Comparison of ENCODE assay signal across 21 mouse cellular contexts in genomic region chr19:59354906-59355305, GRCm38 (mm10). TPM values are rescaled to one million over a fixed set of nuclear protein-coding genes. Genes with fewer than 3 reads are reported as not detected.
DNase-seq lines count a peak whose midpoint lies in the region; ATAC-seq and TF ChIP-seq lines count a peak whose summit lies in the region.
"Had no signal": no experiment of that assay in that cellular context is flagged by ENCODE, and none has a peak within 500 bp of the region (broad histone marks: within the 10 kb centered on the region; RNA-seq: fewer than 3 reads in every experiment).

No protein-coding gene starts in this region.

- no peak overlapping the region for H3K9ac ChIP-seq in liver, embryonic 11.5 days (ENCODE audit: low read depth, low read length)
- H3K9ac ChIP-seq in liver, embryonic 12.5 days: 0 out of 2 replicates have a peak overlapping the region, but pooled peaks have one; percentile 9
- no peak overlapping the region; the same call in 1 of the 2 replicates for H3K9ac ChIP-seq in liver, embryonic 14.5 days (replicated peaks)
- H3K9ac ChIP-seq: embryonic facial prominence, embryonic 15.5 days; forebrain, embryonic 15.5 days; heart, embryonic 13.5 days; hindbrain, embryonic 12.5 days had no signal

- H3K27me3 ChIP-seq in liver, embryonic 11.5 days (replicated peaks; ENCODE audit: control insufficient read depth, insufficient read depth, low read length): no peaks in the 10 kb centered on the region
- H3K27me3 ChIP-seq in liver, embryonic 12.5 days (replicated peaks): peaks cover 16% of the 10 kb centered on the region
- H3K27me3 ChIP-seq in liver, embryonic 14.5 days (ENCODE audit: control insufficient read depth, insufficient read depth, low read length): peaks cover 2% of the 10 kb centered on the region
- H3K27me3 ChIP-seq: embryonic facial prominence, embryonic 15.5 days; forebrain, embryonic 15.5 days; hindbrain, embryonic 12.5 days had no signal

- H3K4me3 ChIP-seq in liver, embryonic 11.5 days (ENCODE audit: low read depth, low read length): no peak overlapping the region
- H3K4me3 ChIP-seq in liver, embryonic 12.5 days: no peak overlapping the region
- no peak overlapping the region for H3K4me3 ChIP-seq in liver, embryonic 14.5 days (ENCODE audit: insufficient read depth in 1 of 2, low read depth in 2 of 2, low read length in 2 of 2)
- H3K4me3 ChIP-seq in lung, adult 2 months (replicated peaks; ENCODE audit: extremely low read depth, low read depth, low read length): no peak overlapping the region
- H3K4me3 ChIP-seq: embryonic facial prominence, embryonic 15.5 days; erythroblast, embryonic 14.5 days; forebrain, embryonic 15.5 days; heart, adult 2 months; heart, embryonic 13.5 days; hindbrain, embryonic 12.5 days had no signal

- ATAC-seq in liver, embryonic 11.5 days (replicated peaks; ENCODE audit: low FRiP score): peak; percentile 77
- ATAC-seq in liver, embryonic 12.5 days: peak; percentile 70
- peak; percentile 72 for ATAC-seq in liver, embryonic 14.5 days (ENCODE audit: insufficient read depth)
- ATAC-seq in megakaryocyte progenitor cell, adult 5-6 weeks (replicated peaks; ENCODE audit: poor library complexity): peak; percentile 32
- ATAC-seq: forebrain, embryonic 15.5 days; hindbrain, postnatal 0 days had no signal

- TF ChIP-seq CTCF in liver, embryonic 14.5 days (IDR thresholded peaks at IDR 0.05; ENCODE audit: low read depth): no peak
- no peak for TF ChIP-seq CTCF in lung, adult 2 months (IDR thresholded peaks at IDR 0.05; ENCODE audit: insufficient read depth, low read length)

- peaks cover 41% of the 10 kb centered on the region for H3K4me1 ChIP-seq in liver, embryonic 11.5 days (replicated peaks; ENCODE audit: control insufficient read depth, insufficient read depth, low read length)
- peaks cover 88% of the 10 kb centered on the region for H3K4me1 ChIP-seq in liver, embryonic 12.5 days
- peaks cover 50 to 53% of the 10 kb centered on the region in 2 experiments for H3K4me1 ChIP-seq in liver, embryonic 14.5 days (replicated peaks; ENCODE audit: control insufficient read depth in 2 of 2, insufficient read depth in 2 of 2, low read length in 1 of 2)
- H3K4me1 ChIP-seq in lung, adult 2 months (ENCODE audit: control insufficient read depth, insufficient read depth, low read length): no peaks in the 10 kb centered on the region
- H3K4me1 ChIP-seq: embryonic facial prominence, embryonic 15.5 days; forebrain, embryonic 15.5 days; hindbrain, embryonic 12.5 days had no signal

- H3K4me2 ChIP-seq in liver, embryonic 11.5 days: no peak overlapping the region
- peak overlapping the region; percentile 8; the same call in 1 of the 2 replicates for H3K4me2 ChIP-seq in liver, embryonic 12.5 days
- H3K4me2 ChIP-seq in liver, embryonic 14.5 days (ENCODE audit: low read depth): no peak overlapping the region
- H3K4me2 ChIP-seq: embryonic facial prominence, embryonic 15.5 days; forebrain, embryonic 15.5 days; heart, embryonic 13.5 days; hindbrain, embryonic 12.5 days had no signal

- WGBS in liver, embryonic 11.5 days: 9% methylated on average over 2 of the region's 2 CpGs
- WGBS in liver, embryonic 12.5 days (ENCODE audit: insufficient replicate concordance): 10% methylated on average over 2 of the region's 2 CpGs
- WGBS in liver, embryonic 14.5 days (ENCODE audit: insufficient replicate concordance): 5% methylated on average over 2 of the region's 2 CpGs
- WGBS in lung, adult 2 months: 51% methylated on average over 2 of the region's 2 CpGs

- H3K27ac ChIP-seq in liver, embryonic 11.5 days (ENCODE audit: low read depth, low read length): no peak overlapping the region
- peak overlapping the region; percentile 68 for H3K27ac ChIP-seq in liver, embryonic 12.5 days
- peak overlapping the region; percentile 20; the same call in 1 of the 2 replicates for H3K27ac ChIP-seq in liver, embryonic 14.5 days
- H3K27ac ChIP-seq: embryonic facial prominence, embryonic 15.5 days; forebrain, embryonic 15.5 days; heart, adult 2 months; heart, embryonic 13.5 days; hindbrain, embryonic 12.5 days; hindbrain, postnatal 0 days had no signal

- no peaks in the 10 kb centered on the region for H3K9me3 ChIP-seq in liver, embryonic 11.5 days (ENCODE audit: control insufficient read depth, low read length)
- no peaks in the 10 kb centered on the region for H3K9me3 ChIP-seq in liver, embryonic 12.5 days (replicated peaks)
- no peaks in the 10 kb centered on the region for H3K9me3 ChIP-seq in liver, embryonic 14.5 days (ENCODE audit: control insufficient read depth, low read length)
- H3K9me3 ChIP-seq: embryonic facial prominence, embryonic 15.5 days; forebrain, embryonic 15.5 days; heart, embryonic 13.5 days; hindbrain, embryonic 12.5 days had no signal

- TF ChIP-seq POLR2A in lung, adult 2 months (IDR thresholded peaks at IDR 0.05; ENCODE audit: borderline replicate concordance, extremely low read depth, low read depth, low read length): no peak

- no peaks in the 10 kb centered on the region for H3K36me3 ChIP-seq in liver, embryonic 11.5 days (ENCODE audit: control insufficient read depth, insufficient read depth, low read length)
- no peaks in the 10 kb centered on the region for H3K36me3 ChIP-seq in liver, embryonic 12.5 days
- no peaks in the 10 kb centered on the region for H3K36me3 ChIP-seq in liver, embryonic 14.5 days (replicated peaks; ENCODE audit: control insufficient read depth, insufficient read depth, low read depth)
- H3K36me3 ChIP-seq: embryonic facial prominence, embryonic 15.5 days; forebrain, embryonic 15.5 days; heart, embryonic 13.5 days; hindbrain, embryonic 12.5 days had no signal

- peak; percentile 27 for DNase-seq in liver, embryonic 11.5 days (ENCODE audit: low spot score)
- no peak for DNase-seq in liver
- peak in 1 of 3 experiments; percentile 41 for DNase-seq in liver, embryonic 14.5 days (ENCODE audit: low read depth in 3 of 3, low spot score in 3 of 3)
- DNase-seq in cerebellum, adult 8-10 months: no peak
- DNase-seq in lung, adult 2 months: no peak
- DNase-seq: adrenal gland, adult 8-10 months; adrenal gland, postnatal 36 days; cerebellum, adult 2 months; cerebellum, postnatal 14 days; embryo, embryonic 11 days; gastrocnemius, postnatal 10 days; heart, adult 2 months; heart, postnatal 4 days had no signal

- peak; percentile 72 for TF ChIP-seq EP300 in liver, embryonic 14.5 days (IDR thresholded peaks at IDR 0.05; ENCODE audit: low read depth)

RNA-seq across cellular contexts. Expression of gene Pdzd8, which starts 9.3 kb away (rescaled TPM):
- 12.7 and 14.1 TPM in 2 replicates for polyA plus RNA-seq in liver, embryonic 11.5 days (2014; fragmentation: Nextera tagmentation; extraction: Ambion mirVana)
- polyA plus RNA-seq in liver, embryonic 12.5 days (2016; fragmentation: Nextera tagmentation; extraction: Ambion mirVana): 9.1 and 9.7 TPM in 2 replicates
- 2.8 and 4.0 TPM in 2 replicates for polyA plus RNA-seq in liver, embryonic 14.5 days (2012; rRNA removed)
- polyA plus RNA-seq in liver, embryonic 14.5 days (2014; fragmentation: Nextera tagmentation; extraction: Ambion mirVana): 4.7 and 5.5 TPM in 2 replicates
- total RNA-seq in megakaryocyte progenitor cell, adult 5-6 weeks (2015): 62.5 and 69.7 TPM in 2 replicates
- total RNA-seq in megakaryocyte progenitor cell, adult 5-6 weeks (2017): 46.7 and 49.0 TPM in 2 replicates
- 10.0 and 12.3 TPM in 2 replicates for polyA plus RNA-seq in lung, adult 2 months (2012; rRNA removed)

RNA-seq across cellular contexts. Expression of gene Rps12-ps3, which starts 32.8 kb away (rescaled TPM):
- 63.6 and 85.2 TPM in 2 replicates for polyA plus RNA-seq in liver, embryonic 11.5 days (2014; fragmentation: Nextera tagmentation; extraction: Ambion mirVana)
- polyA plus RNA-seq in liver, embryonic 12.5 days (2016; fragmentation: Nextera tagmentation; extraction: Ambion mirVana): 8.7 and 15.2 TPM in 2 replicates
- 113 and 165 TPM in 2 replicates for polyA plus RNA-seq in liver, embryonic 14.5 days (2012; rRNA removed)
- 31.8 and 35.3 TPM in 2 replicates for polyA plus RNA-seq in liver, embryonic 14.5 days (2014; fragmentation: Nextera tagmentation; extraction: Ambion mirVana)
- 1,076 and 1,152 TPM in 2 replicates for total RNA-seq in megakaryocyte progenitor cell, adult 5-6 weeks (2015)
- 820 and 1,286 TPM in 2 replicates for total RNA-seq in megakaryocyte progenitor cell, adult 5-6 weeks (2017)
- 1,993 and 2,492 TPM in 2 replicates for polyA plus RNA-seq in lung, adult 2 months (2012; rRNA removed)

Comparison
In these comparisons a context has a peak if more than half of its experiments do, and no peak if none do; other contexts are left out.
1. RNA of gene Rps12-ps3, which starts 32.8 kb away (polyA plus RNA-seq): 1,993 to 2,492 TPM in lung, adult 2 months; 31.8 to 165 TPM in liver, embryonic 14.5 days, 63.6 to 85.2 TPM in liver, embryonic 11.5 days and 8.7 to 15.2 TPM in liver, embryonic 12.5 days; every median in the first group is over 10 times any median in the second.
2. Peak in every context shown above with its lines, with median percentiles within 50 percentile points of each other: ATAC-seq.